Mouse (Mus musculus): ENCODE results near the gene Ank. TPM values are rescaled to one million over a fixed set of nuclear protein-coding genes. Genes with fewer than 3 reads are reported as not detected.

Gene Ank
- polyA plus RNA-seq, 1 experiment from 2014 or later: 17.9 TPM

- H3K9me3 ChIP-seq: no peaks in the 10 kb centered on the region
- H3K27ac ChIP-seq (replicated peaks): no peak overlapping the region
- H3K4me2 ChIP-seq: no peak overlapping the region
- ATAC-seq (ENCODE audit: low FRiP score, low read depth): no peak
- no peaks in the 10 kb centered on the region for H3K36me3 ChIP-seq
- WGBS: 78% methylated on average over 12 of the region's 12 CpGs
- no peaks in the 10 kb centered on the region for H3K27me3 ChIP-seq
- no peaks in the 10 kb centered on the region for H3K4me1 ChIP-seq (replicated peaks)
- no peak overlapping the region for H3K9ac ChIP-seq
- no peak overlapping the region for H3K4me3 ChIP-seq
Observed at GRCm38 (mm10) chr15:27641171-27641570, 174.7 kb downstream of the Ank start.

GRCm38 (mm10) chr15:27642895-27643294 is 176.4 kb downstream of the Ank start:
- Histone ChIP-seq H3K4me1 (replicated peaks) (no peaks in the 10 kb centered on the region), H3K4me2 (no peak overlapping the region), H3K9me3 (no peaks in the 10 kb centered on the region), H3K9ac (no peak overlapping the region), H3K27me3 (no peaks in the 10 kb centered on the region), H3K4me3 (no peak overlapping the region), H3K27ac (replicated peaks) (no peak overlapping the region), H3K36me3 (no peaks in the 10 kb centered on the region)
- 91% methylated on average over 3 of the region's 3 CpGs for WGBS
- no peak for ATAC-seq (ENCODE audit: low FRiP score, low read depth)

Small RNA genes within 50 kb of the gene (microRNA-seq; reads per million reads assigned to microRNA genes)
- gene Mir7117: 0.87 reads per million

Other genes starting within 250 kb of the Ank start
- gene Otulin, start 164.0 kb downstream of the Ank start, polyA plus RNA-seq (2015; fragmentation: Nextera tagmentation; extraction: Ambion mirVana): 22.4 and 23.5 TPM in 2 replicates
- 10.6 and 12.8 TPM in 2 replicates for gene Otulinl, start 214.9 kb downstream of the Ank start, polyA plus RNA-seq (2015; fragmentation: Nextera tagmentation; extraction: Ambion mirVana)

All from hindbrain, embryonic 15.5 days (tissue).